Comparison of ENCODE assay signal across 7 mouse cellular contexts in genomic region chr17:29237267-29237771, GRCm38 (mm10). TPM values are rescaled to one million over a fixed set of nuclear protein-coding genes. Genes with fewer than 3 reads are reported as not detected.
DNase-seq lines count a peak whose midpoint lies in the region; ATAC-seq and TF ChIP-seq lines count a peak whose summit lies in the region.

No protein-coding gene starts in this region.

- H3K9ac ChIP-seq in lung, postnatal 0 days (replicated peaks; ENCODE audit: low read depth): no peak overlapping the region
- H3K9ac ChIP-seq in forebrain, embryonic 13.5 days: peak overlapping the region; percentile 70
- H3K9ac ChIP-seq in limb, embryonic 14.5 days (ENCODE audit: low read depth, low read length, severe bottlenecking): peak overlapping the region; percentile 66
- peak overlapping the region; percentile 52 for H3K9ac ChIP-seq in stomach, embryonic 14.5 days (replicated peaks; ENCODE audit: low read depth, low read length)

- peak overlapping the region; percentile 58 for H3K4me3 ChIP-seq in lung, postnatal 0 days (ENCODE audit: low read depth, low read length)
- H3K4me3 ChIP-seq in forebrain, embryonic 13.5 days: peak overlapping the region; percentile 60
- peak overlapping the region; percentile 62 for H3K4me3 ChIP-seq in limb, embryonic 14.5 days (replicated peaks; ENCODE audit: low read length)
- H3K4me3 ChIP-seq in stomach, embryonic 14.5 days (ENCODE audit: low read depth, low read length): peak overlapping the region; percentile 59

- 4% methylated on average over 18 of the region's 32 CpGs for WGBS in lung, postnatal 0 days
- under 1% methylated on average over 32 of the region's 32 CpGs for WGBS in forebrain, embryonic 13.5 days
- WGBS in limb, embryonic 14.5 days: under 1% methylated on average over 28 of the region's 32 CpGs
- under 1% methylated on average over 32 of the region's 32 CpGs for WGBS in stomach, embryonic 14.5 days

- TF ChIP-seq CTCF in lung, postnatal 0 days (IDR thresholded peaks at IDR 0.05): no peak

- TF ChIP-seq EP300 in lung, postnatal 0 days (IDR thresholded peaks at IDR 0.05): no peak

- H3K4me1 ChIP-seq in lung, postnatal 0 days (ENCODE audit: insufficient read depth, low read depth, low read length): peaks cover 11% of the 10 kb centered on the region
- peaks cover 15% of the 10 kb centered on the region for H3K4me1 ChIP-seq in forebrain, embryonic 13.5 days
- peaks cover 8% of the 10 kb centered on the region; the same call in 1 of the 2 replicates for H3K4me1 ChIP-seq in limb, embryonic 14.5 days (ENCODE audit: control insufficient read depth, insufficient read depth, low read length)
- peaks cover 15% of the 10 kb centered on the region; the same call in 1 of the 2 replicates for H3K4me1 ChIP-seq in stomach, embryonic 14.5 days (ENCODE audit: control insufficient read depth, insufficient read depth, low read length)

- no peak overlapping the region for H3K27ac ChIP-seq in lung, postnatal 0 days (ENCODE audit: low read length)
- H3K27ac ChIP-seq in forebrain, embryonic 13.5 days: no peak overlapping the region
- H3K27ac ChIP-seq in limb, embryonic 14.5 days (replicated peaks; ENCODE audit: low read depth, low read length): no peak overlapping the region
- no peak overlapping the region for H3K27ac ChIP-seq in stomach, embryonic 14.5 days (ENCODE audit: low read length)

- peak overlapping the region; percentile 100 for H3K4me2 ChIP-seq in lung, postnatal 0 days (replicated peaks; ENCODE audit: low read depth, low read length)
- peak overlapping the region; percentile 100 for H3K4me2 ChIP-seq in forebrain, embryonic 13.5 days
- H3K4me2 ChIP-seq in limb, embryonic 14.5 days (replicated peaks; ENCODE audit: low read depth, low read length, severe bottlenecking): peak overlapping the region; percentile 99
- peak overlapping the region; percentile 99 for H3K4me2 ChIP-seq in stomach, embryonic 14.5 days (replicated peaks; ENCODE audit: low read depth, low read length)

- no peak; the same call in 1 of the 2 replicates for ATAC-seq in lung, postnatal 0 days
- no peak for ATAC-seq in forebrain, embryonic 13.5 days
- no peak; the same call in 1 of the 2 replicates for ATAC-seq in limb, embryonic 14.5 days (ENCODE audit: low FRiP score, low read depth)
- no peak for ATAC-seq in stomach, embryonic 14.5 days (ENCODE audit: insufficient number of reproducible peaks, insufficient read depth, low FRiP score, low read depth)

- TF ChIP-seq POLR2A in limb, embryonic 14.5 days (IDR thresholded peaks at IDR 0.05; ENCODE audit: borderline replicate concordance, extremely low read depth, insufficient read depth, insufficient read length): no peak

- no peaks in the 10 kb centered on the region for H3K9me3 ChIP-seq in lung, postnatal 0 days (ENCODE audit: low read length)
- H3K9me3 ChIP-seq in forebrain, embryonic 13.5 days (replicated peaks): no peaks in the 10 kb centered on the region
- H3K9me3 ChIP-seq in limb, embryonic 14.5 days (ENCODE audit: control insufficient read depth, low read length): no peaks in the 10 kb centered on the region
- H3K9me3 ChIP-seq in stomach, embryonic 14.5 days (ENCODE audit: control insufficient read depth, low read depth, low read length): no peaks in the 10 kb centered on the region

- H3K36me3 ChIP-seq in lung, postnatal 0 days (ENCODE audit: insufficient read depth, low read length): no peaks in the 10 kb centered on the region
- H3K36me3 ChIP-seq in forebrain, embryonic 13.5 days (ENCODE audit: poor library complexity, severe bottlenecking): no peaks in the 10 kb centered on the region
- no peaks in the 10 kb centered on the region for H3K36me3 ChIP-seq in limb, embryonic 14.5 days (ENCODE audit: control insufficient read depth, insufficient read depth, low read length)
- no peaks in the 10 kb centered on the region for H3K36me3 ChIP-seq in stomach, embryonic 14.5 days (ENCODE audit: control insufficient read depth, insufficient read depth, low read length)

- DNase-seq in lung, postnatal 0 days (ENCODE audit: low spot score): no peak
- no peak for DNase-seq in lung, postnatal 4 days
- no peak for DNase-seq in limb, embryonic 14.5 days (ENCODE audit: low spot score)
- DNase-seq in layer of hippocampus, adult 18-20 months (ENCODE audit: low spot score in 2 of 2): no peak
- no peak for DNase-seq in left cerebral cortex, adult 9 months (ENCODE audit: low spot score in 2 of 2)

- peaks cover 7% of the 10 kb centered on the region; the same call in 1 of the 2 replicates for H3K27me3 ChIP-seq in lung, postnatal 0 days (replicated peaks; ENCODE audit: insufficient read depth, low read length)
- peaks cover 43% of the 10 kb centered on the region for H3K27me3 ChIP-seq in forebrain, embryonic 13.5 days
- no peaks in the 10 kb centered on the region; the same call in 1 of the 2 replicates for H3K27me3 ChIP-seq in limb, embryonic 14.5 days (ENCODE audit: control insufficient read depth, insufficient read depth, low read length)
- H3K27me3 ChIP-seq in stomach, embryonic 14.5 days (ENCODE audit: control insufficient read depth, insufficient read depth, low read length): no peaks in the 10 kb centered on the region

RNA-seq across cellular contexts. Expression of gene Cpne5, which starts 0.6 kb away (rescaled TPM):
- 0.57 and 0.63 TPM in 2 replicates for polyA plus RNA-seq in lung, postnatal 0 days (2015; fragmentation: Nextera tagmentation; extraction: Ambion mirVana)
- 13.0 and 18.3 TPM in 2 replicates for polyA plus RNA-seq in forebrain, embryonic 13.5 days (2015; fragmentation: Nextera tagmentation; extraction: Ambion mirVana)
- polyA plus RNA-seq in limb, embryonic 14.5 days (2012; rRNA removed): 14.7 and 17.9 TPM in 2 replicates
- polyA plus RNA-seq in limb, embryonic 14.5 days (2014; fragmentation: Nextera tagmentation; extraction: Ambion mirVana): 13.3 and 14.7 TPM in 2 replicates
- 12.2 and 15.0 TPM in 2 replicates for polyA plus RNA-seq in stomach, embryonic 14.5 days (2014; fragmentation: Nextera tagmentation; extraction: Ambion mirVana)
- total RNA-seq in layer of hippocampus, adult 18-20 months (2021): 10 to 100 TPM; 37.5 to 37.8 TPM

RNA-seq across cellular contexts. Expression of gene Ppil1, which starts 26.7 kb away (rescaled TPM):
- 39.7 and 44.5 TPM in 2 replicates for polyA plus RNA-seq in lung, postnatal 0 days (2015; fragmentation: Nextera tagmentation; extraction: Ambion mirVana)
- 151 and 157 TPM in 2 replicates for polyA plus RNA-seq in forebrain, embryonic 13.5 days (2015; fragmentation: Nextera tagmentation; extraction: Ambion mirVana)
- polyA plus RNA-seq in limb, embryonic 14.5 days (2012; rRNA removed): 76.5 and 78.5 TPM in 2 replicates
- polyA plus RNA-seq in limb, embryonic 14.5 days (2014; fragmentation: Nextera tagmentation; extraction: Ambion mirVana): 130 and 132 TPM in 2 replicates
- 134 and 137 TPM in 2 replicates for polyA plus RNA-seq in stomach, embryonic 14.5 days (2014; fragmentation: Nextera tagmentation; extraction: Ambion mirVana)
- total RNA-seq in layer of hippocampus, adult 18-20 months (2021): 10 to 100 TPM; 16.2 to 18.4 TPM

RNA-seq across cellular contexts. Expression of gene BC004004, which starts 31.3 kb away (rescaled TPM):
- polyA plus RNA-seq in lung, postnatal 0 days (2015; fragmentation: Nextera tagmentation; extraction: Ambion mirVana): 105 and 109 TPM in 2 replicates
- 78.7 and 83.5 TPM in 2 replicates for polyA plus RNA-seq in forebrain, embryonic 13.5 days (2015; fragmentation: Nextera tagmentation; extraction: Ambion mirVana)
- 58.7 and 64.6 TPM in 2 replicates for polyA plus RNA-seq in limb, embryonic 14.5 days (2012; rRNA removed)
- polyA plus RNA-seq in limb, embryonic 14.5 days (2014; fragmentation: Nextera tagmentation; extraction: Ambion mirVana): 85.3 and 87.6 TPM in 2 replicates
- 79.5 and 80.8 TPM in 2 replicates for polyA plus RNA-seq in stomach, embryonic 14.5 days (2014; fragmentation: Nextera tagmentation; extraction: Ambion mirVana)
- 10 to 100 TPM; 84.9 to 94.4 TPM for total RNA-seq in layer of hippocampus, adult 18-20 months (2021)
